Mouse (Mus musculus) C2C12 (cell line): Measurements from ENCODE around the gene Ern2. TPM values are rescaled to one million over a fixed set of nuclear protein-coding genes. Genes with fewer than 3 reads are reported as not detected.

Source experiments
- H3K27me3 ChIP-seq: one replicate; pipeline ENCODE4 v1.6.1; 2011; ENCODE audit not compliant: control insufficient read depth, insufficient read depth, insufficient read length
- H3K36me3 ChIP-seq: one replicate; pipeline ENCODE4 v1.6.1; 2011; ENCODE audit not compliant: control insufficient read depth, insufficient read depth
- H3K4me3 ChIP-seq: one replicate; pipeline ENCODE4 v1.5.1; 2011; ENCODE audit warnings: mild to moderate bottlenecking, control low read depth; ENCODE audit not compliant: poor library complexity, insufficient read depth, severe bottlenecking
- H3K79me2 ChIP-seq: one replicate; pipeline ENCODE4 v1.6.1; 2011; ENCODE audit not compliant: control insufficient read depth, insufficient read depth
- H3K79me3 ChIP-seq: one replicate; pipeline ENCODE4 v1.6.1; 2011; ENCODE audit warnings: low read depth, control low read depth
- H3ac ChIP-seq: one replicate; pipeline ENCODE3; 2011; ENCODE audit warnings: low read depth; ENCODE audit not compliant: control insufficient read depth, insufficient read length
- CEBPB ChIP-seq: IDR thresholded peaks from one replicate; pipeline ENCODE4 v1.6.1; 2011; ENCODE audit warnings: low read depth, mild to moderate bottlenecking, control low read depth, moderate library complexity
- CTCF ChIP-seq: IDR thresholded peaks from one replicate; pipeline ENCODE4 v1.5.1; 2011; ENCODE audit not compliant: control insufficient read depth, insufficient read depth, insufficient read length
- FOSL1 ChIP-seq: IDR thresholded peaks from one replicate; pipeline ENCODE4 v1.8.0; 2011; ENCODE audit warnings: mild to moderate bottlenecking, low read length; ENCODE audit not compliant: poor library complexity, insufficient read depth, severe bottlenecking
- MAX ChIP-seq: IDR thresholded peaks from one replicate; pipeline ENCODE4 v1.6.1; 2011; ENCODE audit warnings: mild to moderate bottlenecking, control low read depth
- MYOD1 ChIP-seq: IDR thresholded peaks from one replicate; pipeline ENCODE4 v1.6.1; 2011; ENCODE audit warnings: low read depth; ENCODE audit not compliant: control insufficient read depth, insufficient read length
- MYOG ChIP-seq: IDR thresholded peaks from one replicate; pipeline ENCODE4 v1.6.1; 2011; ENCODE audit not compliant: control insufficient read depth, insufficient read length; ENCODE audit errors: extremely low read depth
- USF1 ChIP-seq: IDR thresholded peaks from one replicate; pipeline ENCODE4 v1.6.1; 2011; ENCODE audit warnings: low read depth, mild to moderate bottlenecking, control low read depth, moderate library complexity
- long read RNA-seq, 2 experiments: library from polyadenylated mRNA; unstranded; transcript quantifications; one replicate each; pipeline ENCODE4 v2.0.0; 2019 to 2020
- polyA plus RNA-seq: library from polyadenylated mRNA; unstranded; fragments of >200 nt; fragmentation: generic; extraction: Trizol; gene quantifications from one replicate; pipeline ENCODE4 v1.2.1, GENCODE M21; 2012; ENCODE audit warnings: missing spikeins

The Ern2 gene
- not detected for polyA plus RNA-seq
- long read RNA-seq, experiment 1, result 0 reads
- long read RNA-seq, experiment 2, result 0 reads

GRCm38 (mm10) chr7:122186043-122186442, at the start of gene Ern2:
Ern2 (minus strand) TSS chr7:122186207.
- peaks cover 4% of the 10 kb centered on the region for H3K27me3 ChIP-seq
- no peak within 1 kb of the TSS for H3K4me3 ChIP-seq
- H3K79me3 ChIP-seq, result no peaks in the 10 kb centered on the region
- H3K79me2 ChIP-seq, result no peaks in the 10 kb centered on the region
- H3K36me3 ChIP-seq, result no peaks in the 10 kb centered on the region
- H3ac ChIP-seq, result no peak within 1 kb of the TSS
- TF ChIP-seq MYOG (no peak), CTCF (no peak), MAX (no peak), MYOD1 (no peak), CEBPB (no peak), USF1 (no peak), FOSL1 (no peak)

GRCm38 (mm10) chr7:122230866-122231265, 44.9 kb upstream of the Ern2 start:
- TF ChIP-seq MYOG (no peak), MYOD1 (no peak), CEBPB (no peak), CTCF (no peak), USF1 (no peak), FOSL1 (no peak), MAX (no peak)
- Histone ChIP-seq H3K36me3 (no peaks in the 10 kb centered on the region), H3K27me3 (peaks cover 4% of the 10 kb centered on the region), H3K4me3 (no peak overlapping the region), H3K79me2 (no peaks in the 10 kb centered on the region), H3K79me3 (no peaks in the 10 kb centered on the region), H3ac (no peak overlapping the region)

GRCm38 (mm10) chr7:122229916-122230315, 43.9 kb upstream of the Ern2 start:
- no peaks in the 10 kb centered on the region for H3K36me3 ChIP-seq
- H3K79me2 ChIP-seq, result no peaks in the 10 kb centered on the region
- H3K79me3 ChIP-seq, result no peaks in the 10 kb centered on the region
- H3K27me3 ChIP-seq, result peaks cover 4% of the 10 kb centered on the region
- no peak for TF ChIP-seq USF1
- no peak for TF ChIP-seq MAX
- TF ChIP-seq MYOD1, result no peak
- TF ChIP-seq MYOG, result no peak
- TF ChIP-seq CEBPB, result no peak
- no peak for TF ChIP-seq CTCF
- TF ChIP-seq FOSL1, result no peak
- H3K4me3 ChIP-seq, result no peak overlapping the region
- H3ac ChIP-seq, result no peak overlapping the region

GRCm38 (mm10) chr7:122229306-122229705, 43.3 kb upstream of the Ern2 start:
- no peak for TF ChIP-seq FOSL1
- TF ChIP-seq MYOG, result no peak
- no peak for TF ChIP-seq USF1
- no peak for TF ChIP-seq CEBPB
- TF ChIP-seq CTCF, result no peak
- TF ChIP-seq MAX, result no peak
- no peak for TF ChIP-seq MYOD1
- no peaks in the 10 kb centered on the region for H3K79me2 ChIP-seq

GRCm38 (mm10) chr7:122226744-122227143, 40.7 kb upstream of the Ern2 start:
- H3K79me2 ChIP-seq, result no peaks in the 10 kb centered on the region
- no peak overlapping the region for H3ac ChIP-seq
- peaks cover 7% of the 10 kb centered on the region for H3K27me3 ChIP-seq
- no peak for TF ChIP-seq MYOD1
- TF ChIP-seq CEBPB, result no peak
- TF ChIP-seq FOSL1, result no peak
- TF ChIP-seq CTCF, result no peak
- H3K79me3 ChIP-seq, result no peaks in the 10 kb centered on the region
- H3K4me3 ChIP-seq, result no peak overlapping the region
- no peaks in the 10 kb centered on the region for H3K36me3 ChIP-seq

More at GRCm38 (mm10) chr7:122229306-122229705, 43.3 kb upstream of the Ern2 start:
- Histone ChIP-seq H3K4me3 (no peak overlapping the region), H3ac (no peak overlapping the region), H3K27me3 (peaks cover 4% of the 10 kb centered on the region), H3K36me3 (no peaks in the 10 kb centered on the region), H3K79me3 (no peaks in the 10 kb centered on the region)

GRCm38 (mm10) chr7:122226020-122226742, 40.2 kb upstream of the Ern2 start:
- Histone ChIP-seq H3ac (no peak overlapping the region), H3K4me3 (no peak overlapping the region), H3K79me3 (no peaks in the 10 kb centered on the region), H3K27me3 (peaks cover 11% of the 10 kb centered on the region), H3K36me3 (no peaks in the 10 kb centered on the region), H3K79me2 (no peaks in the 10 kb centered on the region)
- TF ChIP-seq USF1 (no peak), MAX (no peak), CEBPB (no peak), MYOD1 (no peak), MYOG (no peak), FOSL1 (no peak), CTCF (no peak)
